Mouse (Mus musculus) midbrain, embryonic 11.5 days (tissue): ENCODE results near the gene Pqbp1. TPM values are rescaled to one million over a fixed set of nuclear protein-coding genes. Genes with fewer than 3 reads are reported as not detected.
"Not testable (repeated sequence)": the region's sequence is repeated elsewhere in the genome, so short reads cannot be mapped to it uniquely, and the experiment has no call there.

Experiments used
- ATAC-seq: fragments of 200-750 bp; cut with Nextera tagmentation; 2 replicates; pipeline ENCODE4 v1.8.0; 2017; ENCODE audit warnings: moderate TSS enrichment, moderate library complexity; ENCODE audit not compliant: low FRiP score
- DNase-seq: peaks from one replicate; pipeline ENCODE4 v3.0.0; 2015; ENCODE audit warnings: low spot score; ENCODE audit errors: missing footprints
- H3K27ac ChIP-seq: fragments of 300-500 bp; sonication (generic); 2 replicates; pipeline ENCODE4 v1.5.1; 2014; ENCODE audit warnings: low read depth, low read length
- H3K27me3 ChIP-seq: fragments of 300-500 bp; sonication (generic); 2 replicates; pipeline ENCODE4 v1.6.1; 2014; ENCODE audit warnings: mild to moderate bottlenecking, low read length, moderate library complexity, mixed read lengths; ENCODE audit not compliant: control insufficient read depth, insufficient read depth
- H3K36me3 ChIP-seq: fragments of 300-500 bp; sonication (generic); 2 replicates; pipeline ENCODE4 v1.6.1; 2014; ENCODE audit warnings: mild to moderate bottlenecking, low read length, moderate library complexity, mixed read lengths; ENCODE audit not compliant: control insufficient read depth, insufficient read depth
- H3K4me1 ChIP-seq: fragments of 300-500 bp; sonication (generic); 2 replicates; pipeline ENCODE4 v1.6.1; 2014; ENCODE audit warnings: low read length; ENCODE audit not compliant: control insufficient read depth, insufficient read depth
- H3K4me2 ChIP-seq: fragments of 300-500 bp; sonication (generic); 2 replicates; pipeline ENCODE4 v1.6.1; 2014; ENCODE audit warnings: mild to moderate bottlenecking, moderate library complexity
- H3K4me3 ChIP-seq: fragments of 300-500 bp; sonication (generic); 2 replicates; pipeline ENCODE4 v1.5.1; 2014; ENCODE audit warnings: low read depth, low read length
- H3K9ac ChIP-seq: fragments of 300-500 bp; sonication (generic); 2 replicates; pipeline ENCODE4 v1.6.1; 2014; ENCODE audit warnings: low read length
- H3K9me3 ChIP-seq: fragments of 300-500 bp; sonication (generic); 2 replicates; pipeline ENCODE4 v1.6.1; 2016; ENCODE audit warnings: low read length; ENCODE audit not compliant: control insufficient read depth
- WGBS: fragments of 180-500 bp; shearing (Covaris S2); extraction: QIAGEN DNeasy Blood & Tissue Kit; methylation state at CpG from one replicate; pipeline ENCODE4 v1.1.7; 2014; 5-methylcytosine and 5-hydroxymethylcytosine counted together
- polyA plus RNA-seq: library from polyadenylated mRNA; unstranded; fragments of >200 nt; fragmentation: Nextera tagmentation; extraction: Ambion mirVana; gene quantifications from 2 replicates; pipeline ENCODE4 v1.2.1, GENCODE M21; 2014

The Pqbp1 gene
- polyA plus RNA-seq, 1 experiment from 2014 or later = 143 TPM

DNA sequence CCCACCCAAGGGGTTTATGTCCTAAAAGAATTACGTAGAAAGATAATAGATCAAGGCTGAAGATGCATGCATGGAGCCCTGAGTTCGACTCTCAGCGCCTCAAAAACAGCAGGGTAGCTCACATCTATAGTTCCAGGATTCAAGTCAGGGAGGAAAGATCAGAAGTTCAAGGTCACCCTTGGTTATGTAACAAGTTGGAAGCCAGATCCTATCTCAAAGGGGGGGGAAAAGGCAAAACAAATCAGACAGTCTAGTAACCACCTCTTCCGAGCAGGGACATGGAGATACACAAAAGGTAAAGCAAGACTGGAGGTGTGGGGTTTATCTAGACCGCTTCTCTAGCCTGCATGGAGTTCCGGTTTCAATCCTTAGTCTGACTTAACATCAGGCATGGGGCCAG is 27.2 kb upstream of the Pqbp1 start:
- Histone ChIP-seq H3K4me1 (peaks cover 6% of the 10 kb centered on the region), H3K4me2 (no peak overlapping the region), H3K27ac (no peak overlapping the region), H3K27me3 (peaks cover 26% of the 10 kb centered on the region), H3K9ac (no peak overlapping the region), H3K9me3 (no peaks in the 10 kb centered on the region), H3K36me3 (0 out of 2 replicates have a peak, but pooled peaks cover under 1% of the 10 kb centered on the region), H3K4me3 (no peak overlapping the region)
- ATAC-seq (no peak), DNase-seq (no peak)
- 70% methylated on average over 6 of the region's 6 CpGs for WGBS

DNA sequence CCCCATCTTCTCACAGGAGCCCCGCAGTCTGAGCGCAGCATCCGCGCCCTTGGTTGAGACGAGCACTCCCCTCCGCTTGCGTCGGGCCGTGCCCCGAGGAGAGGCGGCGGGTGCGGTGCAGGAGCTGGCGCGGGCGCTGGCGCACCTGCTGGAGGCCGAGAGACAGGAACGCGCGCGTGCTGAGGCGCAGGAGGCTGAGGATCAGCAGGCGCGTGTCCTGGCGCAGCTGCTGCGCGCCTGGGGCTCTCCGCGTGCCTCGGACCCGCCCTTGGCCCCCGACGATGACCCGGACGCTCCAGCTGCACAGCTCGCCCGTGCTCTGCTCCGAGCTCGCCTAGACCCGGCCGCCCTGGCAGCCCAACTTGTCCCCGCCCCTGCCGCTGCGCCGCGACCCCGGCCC is 23.0 kb upstream of the Pqbp1 start:
- H3K27ac ChIP-seq = no peak overlapping the region
- ATAC-seq (peak; percentile 41), DNase-seq (no peak)
- no peaks in the 10 kb centered on the region for H3K36me3 ChIP-seq
- 12% methylated on average over 42 of the region's 48 CpGs for WGBS
- no peaks in the 10 kb centered on the region for H3K9me3 ChIP-seq
- peak overlapping the region; percentile 30 for H3K4me3 ChIP-seq
- H3K9ac ChIP-seq = peak overlapping the region; percentile 54
- peaks cover 28% of the 10 kb centered on the region for H3K27me3 ChIP-seq
- peak overlapping the region; percentile 52 for H3K4me2 ChIP-seq
- peaks cover 9% of the 10 kb centered on the region for H3K4me1 ChIP-seq

DNA sequence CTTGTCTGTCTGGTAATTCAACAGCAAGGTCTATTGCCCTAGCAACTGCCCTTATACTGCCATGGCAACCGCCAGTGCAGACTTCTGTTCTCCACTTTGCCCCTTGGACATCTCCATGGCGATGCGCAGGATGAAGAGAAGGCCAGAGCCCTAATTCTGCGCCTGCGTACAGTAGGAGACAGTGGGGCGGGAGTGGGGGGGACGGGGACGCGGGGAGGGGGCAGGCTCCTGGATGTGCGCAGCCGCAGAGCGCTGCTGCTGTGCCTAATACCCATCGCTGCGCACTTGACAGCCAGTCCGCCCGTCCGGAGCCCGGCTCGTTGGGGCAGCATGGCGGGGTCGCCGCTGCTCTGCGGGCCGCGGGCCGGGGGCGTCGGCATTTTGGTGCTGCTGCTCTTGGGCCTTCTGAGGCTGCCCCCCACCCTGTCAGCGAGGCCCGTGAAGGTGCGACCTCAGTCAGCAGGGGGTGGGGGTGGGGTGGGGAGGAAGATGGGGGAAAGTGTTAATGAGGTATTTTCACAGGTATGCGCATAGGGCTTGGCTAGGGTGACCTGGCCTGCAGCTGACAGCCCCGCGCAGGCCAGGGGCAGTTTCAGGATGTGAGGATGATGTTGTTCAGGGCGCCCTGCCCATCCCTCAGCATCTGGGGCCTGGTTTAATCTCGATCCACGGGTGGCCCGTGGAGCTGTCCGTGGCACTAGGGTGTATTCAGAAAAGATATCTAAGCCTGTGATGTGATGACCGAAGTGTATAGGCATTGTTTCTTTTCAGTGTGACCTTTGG is 20.7 kb upstream of the Pqbp1 start, which contains the start of gene Pcsk1n:
TSS of gene Pcsk1n (plus strand) at position 222 of the 783 bp plus-strand sequence.
- DNase-seq = peak; percentile 86
- WGBS = 12% methylated on average over 32 of the region's 40 CpGs
- H3K4me1 ChIP-seq = peaks cover 9% of the 10 kb centered on the region
- H3K27ac ChIP-seq = peak within 1 kb of the TSS; percentile 48; the same call in 1 of the 2 replicates
- H3K4me2 ChIP-seq = peak within 1 kb of the TSS; percentile 48
- H3K9ac ChIP-seq = peak within 1 kb of the TSS; percentile 17; the same call in 1 of the 2 replicates
- peak within 1 kb of the TSS; percentile 26 for H3K4me3 ChIP-seq
- no peaks in the 10 kb centered on the region for H3K9me3 ChIP-seq
- no peaks in the 10 kb centered on the region for H3K36me3 ChIP-seq
- ATAC-seq = peak; percentile 85
- peaks cover 24% of the 10 kb centered on the region for H3K27me3 ChIP-seq

DNA sequence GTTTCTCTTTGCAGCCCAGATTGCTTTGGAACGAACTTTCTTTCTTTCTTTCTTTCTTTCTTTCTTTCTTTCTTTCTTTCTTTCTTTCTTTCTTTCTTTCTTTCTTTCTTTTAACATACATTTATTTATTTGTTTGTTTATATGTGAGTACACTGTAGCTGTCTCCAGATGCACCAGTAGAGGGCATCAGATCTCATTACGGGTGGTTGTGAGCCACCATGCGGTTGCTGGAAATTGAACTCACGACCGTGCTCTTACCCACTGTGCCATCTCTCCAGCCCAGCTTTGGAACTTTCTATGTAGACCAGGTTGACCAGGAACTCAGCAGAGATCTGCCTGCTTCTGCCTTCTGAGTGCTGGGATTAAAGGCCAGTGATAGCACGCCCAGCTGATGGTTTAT is 18.9 kb upstream of the Pqbp1 start:
- H3K4me3 ChIP-seq = not testable (repeated sequence)

DNA sequence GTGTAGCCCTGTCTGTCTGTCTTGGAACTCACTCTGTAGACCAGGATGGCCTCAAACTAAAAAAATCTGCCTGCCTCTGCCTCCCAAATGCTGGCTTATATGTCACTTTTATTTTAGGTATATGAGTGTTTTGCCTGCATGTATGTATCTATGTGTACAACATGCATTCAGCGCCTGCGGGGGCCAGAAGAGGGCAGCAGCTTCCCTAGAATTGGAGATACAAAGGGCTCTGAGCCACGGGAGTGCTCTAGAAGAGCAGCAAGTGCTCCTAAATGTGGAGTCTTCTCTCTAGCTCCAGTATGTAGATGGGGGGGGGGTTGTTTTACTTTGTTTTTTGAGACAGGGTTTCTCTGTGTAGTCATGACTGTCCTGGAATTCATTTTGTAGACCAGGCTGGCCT is 16.6 kb upstream of the Pqbp1 start:
- not testable (repeated sequence) for H3K36me3 ChIP-seq, ATAC-seq, H3K27me3 ChIP-seq, H3K9me3 ChIP-seq, H3K9ac ChIP-seq, H3K27ac ChIP-seq, H3K4me3 ChIP-seq, H3K4me1 ChIP-seq, DNase-seq, H3K4me2 ChIP-seq
- 35% methylated on average over 3 of the region's 3 CpGs for WGBS

More for the DNA sequence above, 18.9 kb upstream of the Pqbp1 start:
- ATAC-seq, H3K9me3 ChIP-seq, H3K27ac ChIP-seq, H3K4me2 ChIP-seq, H3K4me1 ChIP-seq, H3K36me3 ChIP-seq, H3K9ac ChIP-seq, DNase-seq: not testable (repeated sequence)
- peaks cover 17% of the 10 kb centered on the region; the same call in 1 of the 2 replicates for H3K27me3 ChIP-seq
- 79% methylated on average over 6 of the region's 6 CpGs for WGBS

DNA sequence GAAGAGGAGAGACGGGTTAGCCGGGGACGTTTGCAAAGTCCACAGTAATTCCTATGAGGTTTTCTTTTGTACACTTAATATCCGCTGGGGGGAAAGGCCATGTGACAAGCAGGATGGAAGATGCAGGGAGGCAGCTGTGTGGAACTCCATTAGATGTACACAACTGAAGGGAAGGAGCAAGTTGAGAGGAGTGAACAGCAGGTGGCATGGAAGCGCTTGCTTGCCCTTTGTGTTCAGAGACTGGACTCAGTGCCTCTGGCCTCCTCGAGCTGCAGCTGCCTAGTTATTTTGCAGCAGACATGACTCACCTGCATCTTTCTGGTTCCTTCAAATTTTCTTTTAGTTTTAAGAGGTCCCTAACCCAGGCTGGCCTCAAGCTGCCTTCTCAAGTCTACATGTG is 11.4 kb upstream of the Pqbp1 start:
- no peak for ATAC-seq

DNA sequence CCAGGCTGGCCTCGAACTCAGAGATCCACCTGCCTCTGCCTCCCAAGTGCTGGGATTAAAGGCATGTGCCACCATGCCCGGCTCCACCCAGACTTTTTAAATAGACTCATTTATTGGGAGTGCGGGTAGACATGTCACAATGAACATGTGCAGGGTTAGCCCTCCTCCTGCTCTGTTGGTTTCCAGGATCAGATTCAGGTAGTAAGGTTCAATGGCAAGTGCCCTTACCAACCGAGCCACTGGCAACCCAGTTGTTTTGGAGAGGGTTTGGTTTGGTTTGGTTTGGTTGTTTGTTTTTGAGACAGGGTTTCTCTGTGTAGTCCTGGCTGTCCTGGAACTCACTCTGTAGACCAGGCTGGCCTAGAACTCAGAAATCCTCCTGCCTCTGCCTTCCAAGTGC is 10.2 kb upstream of the Pqbp1 start, which contains the start of gene Gm10490:
TSS of gene Gm10490 (plus strand) at position 301 of the 400 bp plus-strand sequence.
- DNase-seq, ATAC-seq, H3K4me2 ChIP-seq, H3K4me1 ChIP-seq, H3K9me3 ChIP-seq, H3K36me3 ChIP-seq, H3K27ac ChIP-seq, H3K27me3 ChIP-seq, H3K4me3 ChIP-seq, H3K9ac ChIP-seq: not testable (repeated sequence)
- 87% methylated on average over 4 of the region's 4 CpGs for WGBS

More for the DNA sequence above, 11.4 kb upstream of the Pqbp1 start:
- H3K9ac ChIP-seq = no peak overlapping the region
- no peak for DNase-seq
- no peaks in the 10 kb centered on the region for H3K27me3 ChIP-seq
- H3K9me3 ChIP-seq = no peaks in the 10 kb centered on the region
- no peak overlapping the region for H3K4me2 ChIP-seq
- no peak overlapping the region for H3K4me3 ChIP-seq
- H3K27ac ChIP-seq = no peak overlapping the region
- H3K4me1 ChIP-seq = no peaks in the 10 kb centered on the region
- H3K36me3 ChIP-seq = no peaks in the 10 kb centered on the region; the same call in 1 of the 2 replicates
- WGBS = 59% methylated on average over 6 of the region's 6 CpGs

DNA sequence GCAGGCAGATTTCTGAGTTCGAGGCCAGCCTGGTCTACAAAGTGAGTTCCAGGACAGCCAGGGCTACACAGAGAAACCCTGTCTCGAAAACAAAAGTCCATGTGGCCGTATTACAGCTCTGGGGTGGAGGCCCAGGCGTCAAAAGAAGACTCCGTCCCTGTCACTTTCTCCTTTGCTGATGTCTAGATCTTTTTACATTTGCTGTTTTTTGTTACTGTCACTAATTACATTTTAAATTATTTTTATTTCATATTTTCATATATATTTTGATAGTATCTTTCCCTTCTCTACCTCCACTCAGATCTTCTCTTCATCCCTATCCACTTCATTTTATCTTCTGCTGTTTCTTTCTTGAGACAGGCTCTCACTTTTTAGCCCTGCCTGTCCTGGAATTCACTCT is 8.7 kb upstream of the Pqbp1 start, which contains the start of gene Gm10491:
TSS of gene Gm10491 (minus strand) at position 101 of the 400 bp plus-strand sequence.
- Histone ChIP-seq H3K36me3 (no peaks in the 10 kb centered on the region; the same call in 1 of the 2 replicates), H3K27ac (no peak within 1 kb of the TSS), H3K4me2 (no peak within 1 kb of the TSS), H3K4me1 (no peaks in the 10 kb centered on the region), H3K9me3 (no peaks in the 10 kb centered on the region), H3K9ac (no peak within 1 kb of the TSS), H3K4me3 (no peak within 1 kb of the TSS), H3K27me3 (no peaks in the 10 kb centered on the region)
- whole genome bisulfite sequencing = 81% methylated on average over 5 of the region's 5 CpGs
- ATAC-seq (no peak), DNase-seq (no peak)

DNA sequence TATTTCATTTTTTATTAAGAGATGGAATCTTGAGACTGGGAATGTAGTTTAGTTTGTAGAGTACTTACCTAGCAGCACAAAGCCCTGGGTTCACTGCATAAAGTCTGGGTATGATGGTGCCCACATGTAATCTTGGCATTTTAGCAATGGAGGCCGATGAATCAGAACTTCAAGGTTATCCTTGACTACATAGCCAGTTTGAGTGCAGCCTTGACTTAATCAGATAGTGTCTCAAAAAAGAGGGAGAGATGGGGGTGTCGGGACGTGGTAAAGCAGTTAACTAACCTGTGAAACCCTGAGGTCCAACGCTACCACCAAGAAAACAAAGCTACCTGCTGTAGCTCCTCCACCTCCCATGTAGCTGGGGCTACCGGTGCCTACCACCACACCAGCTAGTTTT is 5.4 kb upstream of the Pqbp1 start:
- Histone ChIP-seq H3K4me2 (no peak overlapping the region), H3K36me3 (no peaks in the 10 kb centered on the region; the same call in 1 of the 2 replicates), H3K27me3 (no peaks in the 10 kb centered on the region), H3K4me1 (no peaks in the 10 kb centered on the region; the same call in 1 of the 2 replicates), H3K27ac (no peak overlapping the region), H3K4me3 (no peak overlapping the region), H3K9ac (no peak overlapping the region), H3K9me3 (no peaks in the 10 kb centered on the region)
- WGBS = 98% methylated on average over 5 of the region's 5 CpGs
- no peak for ATAC-seq
- no peak for DNase-seq
